Mouse (Mus musculus) intestine, postnatal 0 days (tissue): Measurements from ENCODE around the gene Ptch1. TPM values are rescaled to one million over a fixed set of nuclear protein-coding genes. Genes with fewer than 3 reads are reported as not detected.

Source experiments
- ATAC-seq: fragments of 200-750 bp; cut with Nextera tagmentation; 2 replicates; pipeline ENCODE4 v1.8.0; 2017; ENCODE audit warnings: mild to moderate bottlenecking, moderate TSS enrichment, moderate library complexity
- H3K27ac ChIP-seq: fragments of 300-500 bp; sonication (generic); 2 replicates; pipeline ENCODE4 v1.5.1; 2014; ENCODE audit warnings: mild to moderate bottlenecking, low read depth, low read length, moderate library complexity
- H3K27me3 ChIP-seq: fragments of 300-500 bp; sonication (generic); replicated peaks from 2 replicates; pipeline ENCODE4 v1.6.1; 2014; ENCODE audit warnings: low read length, mixed read lengths; ENCODE audit not compliant: control insufficient read depth, insufficient read depth
- H3K36me3 ChIP-seq: fragments of 300-500 bp; sonication (generic); 2 replicates; pipeline ENCODE4 v1.6.1; 2014; ENCODE audit warnings: mild to moderate bottlenecking, moderate library complexity; ENCODE audit not compliant: control insufficient read depth, insufficient read depth
- H3K4me1 ChIP-seq: fragments of 300-500 bp; sonication (generic); replicated peaks from 2 replicates; pipeline ENCODE4 v1.6.1; 2014; ENCODE audit warnings: antibody characterized with exemption, low read length, mixed read lengths; ENCODE audit not compliant: control insufficient read depth, insufficient read depth
- H3K4me2 ChIP-seq: fragments of 300-500 bp; sonication (generic); replicated peaks from 2 replicates; pipeline ENCODE4 v1.6.1; 2014; ENCODE audit warnings: low read depth, mild to moderate bottlenecking, moderate library complexity
- H3K4me3 ChIP-seq: fragments of 300-500 bp; sonication (generic); 2 replicates; pipeline ENCODE4 v1.5.1; 2014; ENCODE audit warnings: low read depth, low read length
- H3K9ac ChIP-seq: fragments of 300-500 bp; sonication (generic); 2 replicates; pipeline ENCODE4 v1.6.1; 2014; ENCODE audit warnings: mild to moderate bottlenecking, low read depth, low read length
- H3K9me3 ChIP-seq: fragments of 300-500 bp; sonication (generic); 2 replicates; pipeline ENCODE4 v1.6.1; 2016; ENCODE audit warnings: mixed run types; ENCODE audit not compliant: control insufficient read depth
- CTCF ChIP-seq: sonication (generic); IDR thresholded peaks from 2 replicates; pipeline ENCODE4 v1.5.1; 2016; ENCODE audit warnings: low read depth, mild to moderate bottlenecking, control low read depth, antibody characterized with exemption, moderate library complexity
- WGBS: fragments of 180-500 bp; shearing (Covaris S2); extraction: QIAGEN DNeasy Blood & Tissue Kit; methylation state at CpG from one replicate; pipeline ENCODE4 v1.1.7; 2014; 5-methylcytosine and 5-hydroxymethylcytosine counted together
- polyA plus RNA-seq: library from polyadenylated mRNA; unstranded; fragments of >200 nt; fragmentation: Nextera tagmentation; extraction: Ambion mirVana; gene quantifications from 2 replicates; pipeline ENCODE4 v1.2.1, GENCODE M21; 2015

Gene Ptch1
- polyA plus RNA-seq, 1 experiment from 2014 or later: 11.0 TPM

GRCm38 (mm10) chr13:63565320-63566017 is 7.9 kb downstream of the Ptch1 start:
- no peaks in the 10 kb centered on the region for H3K9me3 ChIP-seq
- no peak for ATAC-seq
- no peak for TF ChIP-seq CTCF
- 0 out of 2 replicates have a peak, but pooled peaks cover 2% of the 10 kb centered on the region for H3K27me3 ChIP-seq
- H3K4me1 ChIP-seq: 0 out of 2 replicates have a peak, but pooled peaks cover 8% of the 10 kb centered on the region
- H3K4me2 ChIP-seq: peak overlapping the region; percentile 97
- H3K4me3 ChIP-seq: peak overlapping the region; percentile 86
- no peaks in the 10 kb centered on the region; the same call in 1 of the 2 replicates for H3K36me3 ChIP-seq
- WGBS: under 1% methylated on average over 92 of the region's 99 CpGs
- peak overlapping the region; percentile 94 for H3K27ac ChIP-seq
- peak overlapping the region; percentile 92 for H3K9ac ChIP-seq

GRCm38 (mm10) chr13:63564626-63565319 is 8.6 kb downstream of the Ptch1 start:
- H3K4me2 ChIP-seq: peak overlapping the region; percentile 97
- H3K9ac ChIP-seq: peak overlapping the region; percentile 92
- 0 out of 2 replicates have a peak, but pooled peaks cover 8% of the 10 kb centered on the region for H3K4me1 ChIP-seq
- under 1% methylated on average over 36 of the region's 36 CpGs for WGBS
- no peaks in the 10 kb centered on the region for H3K27me3 ChIP-seq
- H3K4me3 ChIP-seq: peak overlapping the region; percentile 86
- no peaks in the 10 kb centered on the region for H3K9me3 ChIP-seq
- TF ChIP-seq CTCF: no peak
- no peaks in the 10 kb centered on the region; the same call in 1 of the 2 replicates for H3K36me3 ChIP-seq
- peak overlapping the region; percentile 94 for H3K27ac ChIP-seq
- ATAC-seq: 0 out of 2 replicates have a peak, but pooled peaks have one; percentile 7

GRCm38 (mm10) chr13:63563781-63564625 is 9.4 kb downstream of the Ptch1 start:
- Histone ChIP-seq H3K9me3 (no peaks in the 10 kb centered on the region), H3K4me3 (peak overlapping the region; percentile 86), H3K4me1 (peaks cover 13% of the 10 kb centered on the region; the same call in 1 of the 2 replicates), H3K4me2 (peak overlapping the region; percentile 97), H3K27ac (peak overlapping the region; percentile 94), H3K27me3 (no peaks in the 10 kb centered on the region), H3K9ac (peak overlapping the region; percentile 92), H3K36me3 (no peaks in the 10 kb centered on the region; the same call in 1 of the 2 replicates)
- no peak for ATAC-seq
- under 1% methylated on average over 51 of the region's 51 CpGs for WGBS
- TF ChIP-seq CTCF: peak; percentile 28; the same call in 1 of the 2 replicates

- no peaks in the 10 kb centered on the region; the same call in 1 of the 2 replicates for H3K36me3 ChIP-seq
- peak overlapping the region; percentile 94 for H3K27ac ChIP-seq
- no peaks in the 10 kb centered on the region for H3K9me3 ChIP-seq
- H3K4me1 ChIP-seq: peaks cover 18% of the 10 kb centered on the region; the same call in 1 of the 2 replicates
- no peaks in the 10 kb centered on the region for H3K27me3 ChIP-seq
- ATAC-seq: peak; percentile 32
- peak overlapping the region; percentile 92 for H3K9ac ChIP-seq
- WGBS: under 1% methylated on average over 51 of the region's 51 CpGs
- peak overlapping the region; percentile 86 for H3K4me3 ChIP-seq
- 0 out of 2 replicates have a peak, but pooled peaks have one; percentile 5 for TF ChIP-seq CTCF
- H3K4me2 ChIP-seq: peak overlapping the region; percentile 97
These were observed 10.2 kb downstream of the Ptch1 start for GRCm38 (mm10) chr13:63562972-63563780.
